Mouse (Mus musculus) stomach, postnatal 0 days (tissue): Measurements from ENCODE around the gene Scand1. TPM values are rescaled to one million over a fixed set of nuclear protein-coding genes. Genes with fewer than 3 reads are reported as not detected.

Source experiments
- ATAC-seq: fragments of 200-750 bp; cut with Nextera tagmentation; 2 replicates; pipeline ENCODE4 v1.8.0; 2017; ENCODE audit not compliant: low FRiP score, low TSS enrichment
- DNase-seq: peaks from one replicate; pipeline ENCODE4 v3.0.0-alpha.2; 2016; ENCODE audit warnings: low spot score
- H3K27ac ChIP-seq: fragments of 300-500 bp; sonication (generic); replicated peaks from 2 replicates; pipeline ENCODE4 v1.5.1; 2014; ENCODE audit warnings: mild to moderate bottlenecking, control low read depth
- H3K27me3 ChIP-seq: fragments of 300-500 bp; sonication (generic); 2 replicates; pipeline ENCODE4 v1.6.1; 2014; ENCODE audit warnings: low read length; ENCODE audit not compliant: control insufficient read depth, insufficient read depth
- H3K36me3 ChIP-seq: fragments of 300-500 bp; sonication (generic); 2 replicates; pipeline ENCODE4 v1.6.1; 2014; ENCODE audit warnings: low read length, mixed read lengths; ENCODE audit not compliant: control insufficient read depth, insufficient read depth
- H3K4me1 ChIP-seq: fragments of 300-500 bp; sonication (generic); replicated peaks from 2 replicates; pipeline ENCODE4 v1.6.1; 2014; ENCODE audit warnings: antibody characterized with exemption; ENCODE audit not compliant: control insufficient read depth, insufficient read depth
- H3K4me2 ChIP-seq: fragments of 300-500 bp; sonication (generic); replicated peaks from 2 replicates; pipeline ENCODE4 v1.6.1; 2014; ENCODE audit warnings: low read depth, mild to moderate bottlenecking, control low read depth, moderate library complexity
- H3K4me3 ChIP-seq: fragments of 300-500 bp; sonication (generic); 2 replicates; pipeline ENCODE4 v1.5.1; 2014; ENCODE audit warnings: low read depth, low read length, control low read depth
- H3K9ac ChIP-seq: fragments of 300-500 bp; sonication (generic); 2 replicates; pipeline ENCODE4 v1.6.1; 2014; ENCODE audit warnings: mild to moderate bottlenecking, low read length, control low read depth, mixed read lengths
- H3K9me3 ChIP-seq: fragments of 300-500 bp; sonication (generic); 2 replicates; pipeline ENCODE4 v1.6.1; 2016; ENCODE audit warnings: low read length; ENCODE audit not compliant: control insufficient read depth
- CTCF ChIP-seq: IDR thresholded peaks from 2 replicates; pipeline ENCODE4 v1.5.1; 2016; ENCODE audit warnings: antibody characterized with exemption, low read depth, mild to moderate bottlenecking, moderate library complexity
- EP300 ChIP-seq: optimal IDR thresholded peaks from 2 replicates; pipeline ENCODE3; 2016; ENCODE audit warnings: antibody characterized with exemption
- WGBS: fragments of 180-500 bp; shearing (Covaris S2); extraction: QIAGEN DNeasy Blood & Tissue Kit; methylation state at CpG from one replicate; pipeline ENCODE4 v1.1.7; 2014; 5-methylcytosine and 5-hydroxymethylcytosine counted together
- polyA plus RNA-seq: library from polyadenylated mRNA; unstranded; fragments of >200 nt; fragmentation: Nextera tagmentation; extraction: Ambion mirVana; gene quantifications from 2 replicates; pipeline ENCODE4 v1.2.1, GENCODE M21; 2015

Gene Scand1
- polyA plus RNA-seq, 1 experiment from 2014 or later: 116 TPM

GRCm38 (mm10) chr2:156311441-156311840, 1.1 kb downstream of the Scand1 start:
- Histone ChIP-seq H3K4me2 (peak overlapping the region; percentile 80), H3K36me3 (no peaks in the 10 kb centered on the region), H3K9me3 (no peaks in the 10 kb centered on the region), H3K27me3 (no peaks in the 10 kb centered on the region), H3K27ac (peak overlapping the region; percentile 99), H3K9ac (peak overlapping the region; percentile 96), H3K4me3 (peak overlapping the region; percentile 95), H3K4me1 (0 out of 2 replicates have a peak, but pooled peaks cover 3% of the 10 kb centered on the region)
- ATAC-seq (no peak), DNase-seq (no peak)
- 19% methylated on average over 8 of the region's 8 CpGs for WGBS
- TF ChIP-seq EP300: no peak
- TF ChIP-seq CTCF: no peak

- H3K27me3 ChIP-seq: no peaks in the 10 kb centered on the region
- H3K9ac ChIP-seq: no peak overlapping the region
- no peak overlapping the region for H3K27ac ChIP-seq
- H3K4me3 ChIP-seq: no peak overlapping the region
- no peak for DNase-seq
- peak overlapping the region; percentile 80; the same call in 1 of the 2 replicates for H3K4me2 ChIP-seq
- H3K36me3 ChIP-seq: no peaks in the 10 kb centered on the region
- no peak for ATAC-seq
- no peaks in the 10 kb centered on the region for H3K9me3 ChIP-seq
- H3K4me1 ChIP-seq: 0 out of 2 replicates have a peak, but pooled peaks cover 3% of the 10 kb centered on the region
- TF ChIP-seq EP300: no peak
- WGBS: 91% methylated on average over 5 of the region's 5 CpGs
Measured at GRCm38 (mm10) chr2:156310945-156311344, 1.6 kb downstream of the Scand1 start.

- Histone ChIP-seq H3K27ac (no peak overlapping the region), H3K4me3 (no peak overlapping the region), H3K4me1 (0 out of 2 replicates have a peak, but pooled peaks cover 3% of the 10 kb centered on the region), H3K27me3 (no peaks in the 10 kb centered on the region), H3K9ac (no peak overlapping the region), H3K36me3 (no peaks in the 10 kb centered on the region), H3K4me2 (no peak overlapping the region), H3K9me3 (no peaks in the 10 kb centered on the region)
- no peak for TF ChIP-seq CTCF
- TF ChIP-seq EP300: no peak
- 82% methylated on average over 5 of the region's 5 CpGs for WGBS
- ATAC-seq (no peak), DNase-seq (no peak)
Measured at GRCm38 (mm10) chr2:156310455-156310854, 2.0 kb downstream of the Scand1 start.

GRCm38 (mm10) chr2:156309948-156310347, 2.6 kb downstream of the Scand1 start:
- H3K4me1 ChIP-seq: 0 out of 2 replicates have a peak, but pooled peaks cover 3% of the 10 kb centered on the region
- no peak overlapping the region for H3K4me2 ChIP-seq
- no peak overlapping the region for H3K27ac ChIP-seq
- 0 out of 2 replicates have a peak, but pooled peaks cover under 1% of the 10 kb centered on the region for H3K36me3 ChIP-seq
- H3K4me3 ChIP-seq: no peak overlapping the region
- no peak overlapping the region for H3K9ac ChIP-seq
- DNase-seq: no peak
- H3K9me3 ChIP-seq: no peaks in the 10 kb centered on the region
- ATAC-seq: no peak
- H3K27me3 ChIP-seq: no peaks in the 10 kb centered on the region
- no peak for TF ChIP-seq CTCF
- no peak for TF ChIP-seq EP300
- WGBS: 95% methylated on average over 5 of the region's 5 CpGs

GRCm38 (mm10) chr2:156307261-156307660, 5.2 kb downstream of the Scand1 start:
- Histone ChIP-seq H3K27me3 (no peaks in the 10 kb centered on the region), H3K36me3 (peaks cover 4% of the 10 kb centered on the region; the same call in 1 of the 2 replicates), H3K4me3 (no peak overlapping the region), H3K9ac (no peak overlapping the region), H3K9me3 (no peaks in the 10 kb centered on the region), H3K4me1 (0 out of 2 replicates have a peak, but pooled peaks cover 3% of the 10 kb centered on the region), H3K4me2 (no peak overlapping the region), H3K27ac (no peak overlapping the region)
- 58% methylated on average over 5 of the region's 5 CpGs for WGBS
- DNase-seq (peak; percentile 47), ATAC-seq (no peak)
- peak; percentile 69 for TF ChIP-seq CTCF
- TF ChIP-seq EP300: no peak

- Histone ChIP-seq H3K9ac (no peak overlapping the region), H3K9me3 (no peaks in the 10 kb centered on the region), H3K27ac (no peak overlapping the region), H3K4me2 (no peak overlapping the region), H3K4me1 (no peaks in the 10 kb centered on the region), H3K4me3 (no peak overlapping the region), H3K36me3 (peaks cover 6% of the 10 kb centered on the region; the same call in 1 of the 2 replicates), H3K27me3 (no peaks in the 10 kb centered on the region)
- TF ChIP-seq EP300 (no peak), CTCF (peak; percentile 79)
- DNase-seq: no peak
- no peak for ATAC-seq
- 80% methylated on average over 2 of the region's 2 CpGs for WGBS
Measured at GRCm38 (mm10) chr2:156305818-156306217, 6.7 kb downstream of the Scand1 start.
